Mouse (Mus musculus): Measurements from ENCODE around the gene Gcsh. TPM values are rescaled to one million over a fixed set of nuclear protein-coding genes. Genes with fewer than 3 reads are reported as not detected.

The Gcsh gene
- total and polyA plus RNA-seq, 3 experiments = 77.1 to 137 TPM; not detected in 1

GRCm38 (mm10) chr8:116942284-116943058 is 50.9 kb downstream of the Gcsh start:
- Histone ChIP-seq H3K27ac (ENCODE audit: control insufficient read depth, low read depth, low read length) (peak overlapping the region; percentile 45), H3K36me3 (ENCODE audit: control insufficient read depth in 1 of 2, insufficient read depth in 2 of 2, low read length in 2 of 2) (peaks cover 0 to 22% of the 10 kb centered on the region in 2 experiments; a peak in 3 of 4 replicates), H3K4me1 (ENCODE audit: control insufficient read depth in 1 of 2, insufficient read depth in 2 of 2, low read length in 2 of 2) (peaks cover 1 to 26% of the 10 kb centered on the region in 2 experiments), H3K9ac (ENCODE audit: control insufficient read depth, low read depth, low read length, poor library complexity, severe bottlenecking) (peak overlapping the region; percentile 52), H3K4me3 (ENCODE audit: control insufficient read depth in 1 of 2, insufficient read depth in 1 of 2, low read depth in 2 of 2, low read length in 2 of 2) (peak overlapping the region; percentile 32 to 59), H3K9me3 (replicated peaks; ENCODE audit: insufficient read depth, low read length) (no peaks in the 10 kb centered on the region), H3K27me3 (ENCODE audit: control insufficient read depth in 1 of 2, insufficient read depth in 2 of 2, low read length in 2 of 2) (no peaks in the 10 kb centered on the region), H3K79me2 (ENCODE audit: control insufficient read depth, insufficient read depth, low read length, poor library complexity) (peaks cover 19% of the 10 kb centered on the region)
- peak; percentile 79 for DNase-seq (ENCODE audit: low read depth, low spot score)
- TF ChIP-seq CHD1 (IDR thresholded peaks at IDR 0.05; ENCODE audit: low read depth, low read length) = no peak
- no peak for TF ChIP-seq POLR2AphosphoS5 (IDR thresholded peaks at IDR 0.05; ENCODE audit: borderline replicate concordance, low read depth, low read length)
- TF ChIP-seq CTCF (IDR thresholded peaks at IDR 0.05 in 2 of 3, conservative IDR thresholded peaks at IDR 0.05 in 1 of 3; ENCODE audit: control insufficient read depth in 1 of 3, insufficient read depth in 1 of 3, low read depth in 2 of 3, low read length in 3 of 3, poor library complexity in 1 of 3, severe bottlenecking in 1 of 3) = no peak
- peak; percentile 9; the same call in 1 of the 2 replicates for TF ChIP-seq TBP (IDR thresholded peaks at IDR 0.05; ENCODE audit: low read depth, low read length)
- no peak for TF ChIP-seq RCOR1 (IDR thresholded peaks at IDR 0.05; ENCODE audit: low read depth, low read length)
- TF ChIP-seq JUND (IDR thresholded peaks at IDR 0.05; ENCODE audit: low read depth, low read length) = no peak
- no peak for TF ChIP-seq TCF12 (IDR thresholded peaks at IDR 0.05; ENCODE audit: low read depth, low read length)
- no peak; a peak in 1 of 4 replicates for TF ChIP-seq POLR2A (IDR thresholded peaks at IDR 0.05; ENCODE audit: control insufficient read depth in 1 of 2, insufficient read depth in 1 of 2, low read depth in 1 of 2, low read length in 2 of 2, poor library complexity in 1 of 2)
- no peak for TF ChIP-seq UBTF (IDR thresholded peaks at IDR 0.05; ENCODE audit: borderline replicate concordance, insufficient read depth, low read depth, low read length)
- TF ChIP-seq ETS1 (IDR thresholded peaks at IDR 0.05; ENCODE audit: low read depth, low read length) = peak; percentile 74
- no peak for TF ChIP-seq MAZ (IDR thresholded peaks at IDR 0.05; ENCODE audit: low read depth, low read length)
- no peak for TF ChIP-seq SIN3A (IDR thresholded peaks at IDR 0.05; ENCODE audit: low read length)
- TF ChIP-seq USF2 (IDR thresholded peaks at IDR 0.05; ENCODE audit: borderline replicate concordance in 1 of 2, insufficient read depth in 1 of 2, low read depth in 1 of 2, low read length in 2 of 2) = no peak
- TF ChIP-seq SMC3 (IDR thresholded peaks at IDR 0.05; ENCODE audit: low read depth, low read length) = no peak; the same call in 1 of the 2 replicates
- TF ChIP-seq ZC3H11A (IDR thresholded peaks at IDR 0.05; ENCODE audit: low read depth, low read length) = no peak
- no peak for TF ChIP-seq BHLHE40 (IDR thresholded peaks at IDR 0.05; ENCODE audit: borderline replicate concordance, low read depth, low read length)
- TF ChIP-seq MAFK (IDR thresholded peaks at IDR 0.05; ENCODE audit: borderline replicate concordance, low read depth, low read length) = no peak
- 0 out of 2 replicates have a peak, but pooled peaks have one; percentile 5 for TF ChIP-seq USF1 (IDR thresholded peaks at IDR 0.05; ENCODE audit: low read depth, low read length)
- TF ChIP-seq MXI1 (IDR thresholded peaks at IDR 0.05; ENCODE audit: low read depth, low read length) = no peak
- no peak for TF ChIP-seq MAX (IDR thresholded peaks at IDR 0.05; ENCODE audit: low read length)
- no peak for TF ChIP-seq HCFC1 (IDR thresholded peaks at IDR 0.05; ENCODE audit: low read depth, low read length)
- TF ChIP-seq KAT2A (conservative IDR thresholded peaks at IDR 0.05; ENCODE audit: low read depth, low read length) = no peak
- TF ChIP-seq ZNF384 (IDR thresholded peaks at IDR 0.05; ENCODE audit: low read depth, low read length) = no peak
- TF ChIP-seq MYB (IDR thresholded peaks at IDR 0.05; ENCODE audit: low read depth, low read length) = no peak
- TF ChIP-seq MEF2A (IDR thresholded peaks at IDR 0.05; ENCODE audit: extremely low read depth, insufficient replicate concordance, low read depth, low read length, poor library complexity, severe bottlenecking) = no peak
- no peak for TF ChIP-seq NELFE (IDR thresholded peaks at IDR 0.05; ENCODE audit: low read depth, low read length)
- no peak for TF ChIP-seq RAD21 (IDR thresholded peaks at IDR 0.05; ENCODE audit: low read depth, low read length)
- TF ChIP-seq E2F4 (IDR thresholded peaks at IDR 0.05; ENCODE audit: borderline replicate concordance, low read depth, low read length) = no peak
- TF ChIP-seq ZKSCAN1 (IDR thresholded peaks at IDR 0.05; ENCODE audit: low read depth, low read length) = no peak
- TF ChIP-seq EP300 (IDR thresholded peaks at IDR 0.05; ENCODE audit: low read depth in 1 of 2, low read length in 2 of 2) = no peak
- no peak for TF ChIP-seq NRF1 (IDR thresholded peaks at IDR 0.05; ENCODE audit: insufficient read depth, low read depth, low read length, poor library complexity, severe bottlenecking)
- TF ChIP-seq GABPA (IDR thresholded peaks at IDR 0.05; ENCODE audit: low read depth, low read length) = no peak
- TF ChIP-seq POLR2AphosphoS2 (IDR thresholded peaks at IDR 0.05; ENCODE audit: low read length) = 0 out of 2 replicates have a peak, but pooled peaks have one; percentile 8
- peak; percentile 25; the same call in 1 of the 2 replicates for TF ChIP-seq CHD2 (IDR thresholded peaks at IDR 0.05; ENCODE audit: low read length)
- TF ChIP-seq MYC (IDR thresholded peaks at IDR 0.05; ENCODE audit: low read depth, low read length) = no peak
- no peak for TF ChIP-seq ZMIZ1 (IDR thresholded peaks at IDR 0.05; ENCODE audit: low read depth, low read length)

Measured in MEL (cell line).